In genomic region chr7:105325302-105325701, GRCm38 (mm10) we compare ENCODE assay signal across 27 mouse cellular contexts. TPM values are rescaled to one million over a fixed set of nuclear protein-coding genes. Genes with fewer than 3 reads are reported as not detected.
A peak's percentile ranks its signal among the peaks of the same experiment; 100 is the strongest.
DNase-seq lines count a peak whose midpoint lies in the region; ATAC-seq and TF ChIP-seq lines count a peak whose summit lies in the region.
"Had no signal": no experiment of that assay in that cellular context is flagged by ENCODE, and none has a peak within 500 bp of the region (broad histone marks: within the 10 kb centered on the region; RNA-seq: fewer than 3 reads in every experiment).

No protein-coding gene starts in this region.

- ATAC-seq in kidney, embryonic 16.5 days (ENCODE audit: low FRiP score, low TSS enrichment): no peak
- ATAC-seq: CD4-positive, CD25-positive, alpha-beta regulatory T cell, adult 4 months; forebrain, embryonic 13.5 days; forebrain, embryonic 15.5 days had no signal

- no peak overlapping the region for H3K4me2 ChIP-seq in kidney, embryonic 16.5 days (replicated peaks; ENCODE audit: low read depth, low read length)
- H3K4me2 ChIP-seq: embryonic facial prominence, embryonic 12.5 days; forebrain, embryonic 13.5 days; forebrain, embryonic 15.5 days had no signal

- WGBS in kidney, adult 2 months: 79% methylated on average over 2 of the region's 2 CpGs
- WGBS in kidney, embryonic 16.5 days: 70% methylated on average over 2 of the region's 2 CpGs

- no peak for DNase-seq in gastrocnemius, adult 2 months
- DNase-seq in gastrocnemius, adult 8-10 months (ENCODE audit: low spot score in 2 of 2): no peak
- peak; percentile 3 for DNase-seq in kidney, adult 2 months
- DNase-seq in layer of hippocampus, adult 2 months (ENCODE audit: low spot score in 2 of 2): no peak
- DNase-seq in layer of hippocampus, postnatal 10 days (ENCODE audit: low spot score in 2 of 2): no peak
- no peak for DNase-seq in thymus, adult 18-20 months
- DNase-seq: adrenal gland, adult 8-10 months; adrenal gland, postnatal 14 days; adrenal gland, postnatal 36 days; B cell, adult 2 months; cerebellum, adult 11-12 months; cerebellum, adult 2 months; cerebellum, adult 9-10 months; cerebellum, postnatal 10 days; cerebellum, postnatal 25 days had no signal

- H3K9ac ChIP-seq in kidney, embryonic 16.5 days (replicated peaks; ENCODE audit: low read length): no peak overlapping the region
- H3K9ac ChIP-seq: embryonic facial prominence, embryonic 12.5 days; forebrain, embryonic 13.5 days; forebrain, embryonic 15.5 days had no signal

- no peak overlapping the region for H3K27ac ChIP-seq in gastrocnemius, adult 2 months
- H3K27ac ChIP-seq in kidney, adult 2 months (ENCODE audit: insufficient read depth, low read depth, low read length): no peak overlapping the region
- H3K27ac ChIP-seq in kidney, embryonic 16.5 days (ENCODE audit: low read length): no peak overlapping the region
- H3K27ac ChIP-seq in layer of hippocampus, adult 2 months: no peak overlapping the region
- H3K27ac ChIP-seq: embryonic facial prominence, embryonic 10.5 days; embryonic facial prominence, embryonic 12.5 days; forebrain, embryonic 13.5 days; forebrain, embryonic 15.5 days had no signal

- no peaks in the 10 kb centered on the region for H3K9me3 ChIP-seq in kidney, embryonic 16.5 days (ENCODE audit: low read length)
- H3K9me3 ChIP-seq: embryonic facial prominence, embryonic 10.5 days; embryonic facial prominence, embryonic 12.5 days; forebrain, embryonic 13.5 days; forebrain, embryonic 15.5 days had no signal

- peak; percentile 30 for TF ChIP-seq CTCF in gastrocnemius, adult 2 months (IDR thresholded peaks at IDR 0.05)
- TF ChIP-seq CTCF in kidney, adult 2 months (conservative IDR thresholded peaks at IDR 0.05; ENCODE audit: insufficient read depth, insufficient read length, low read depth, low read length): no peak
- peak; percentile 50 for TF ChIP-seq CTCF in layer of hippocampus, adult 2 months (conservative IDR thresholded peaks at IDR 0.05)

- H3K4me1 ChIP-seq in kidney, adult 2 months (ENCODE audit: control insufficient read depth, insufficient read depth, low read length): no peaks in the 10 kb centered on the region
- H3K4me1 ChIP-seq in kidney, embryonic 16.5 days (ENCODE audit: insufficient read depth, low read length): no peaks in the 10 kb centered on the region
- H3K4me1 ChIP-seq: embryonic facial prominence, embryonic 10.5 days; embryonic facial prominence, embryonic 12.5 days; forebrain, embryonic 13.5 days; forebrain, embryonic 15.5 days had no signal

- no peaks in the 10 kb centered on the region for H3K36me3 ChIP-seq in kidney, adult 2 months (ENCODE audit: control insufficient read depth, insufficient read depth, low read length)
- H3K36me3 ChIP-seq in kidney, embryonic 16.5 days (ENCODE audit: insufficient read depth, low read length): no peaks in the 10 kb centered on the region
- H3K36me3 ChIP-seq: embryonic facial prominence, embryonic 10.5 days; embryonic facial prominence, embryonic 12.5 days; forebrain, embryonic 15.5 days had no signal

- no peaks in the 10 kb centered on the region for H3K27me3 ChIP-seq in kidney, adult 2 months (replicated peaks; ENCODE audit: control insufficient read depth, insufficient read depth, low read length)
- H3K27me3 ChIP-seq in kidney, embryonic 16.5 days (ENCODE audit: insufficient read depth, low read length): no peaks in the 10 kb centered on the region
- H3K27me3 ChIP-seq: embryonic facial prominence, embryonic 12.5 days; forebrain, embryonic 13.5 days; forebrain, embryonic 15.5 days had no signal

- intact Hi-C loops in gastrocnemius, adult 2 months (cut with DNase I): no loop called here

- no peak overlapping the region for H3K4me3 ChIP-seq in gastrocnemius, adult 2 months
- no peak overlapping the region for H3K4me3 ChIP-seq in kidney, adult 2 months (ENCODE audit: insufficient read depth, low read depth, low read length)
- H3K4me3 ChIP-seq in kidney, embryonic 16.5 days (ENCODE audit: low read length): no peak overlapping the region
- no peak overlapping the region for H3K4me3 ChIP-seq in layer of hippocampus, adult 2 months
- H3K4me3 ChIP-seq: embryonic facial prominence, embryonic 10.5 days; embryonic facial prominence, embryonic 12.5 days; forebrain, embryonic 13.5 days; forebrain, embryonic 15.5 days had no signal

- TF ChIP-seq POLR2A in kidney, adult 2 months (IDR thresholded peaks at IDR 0.05; ENCODE audit: low read depth, low read length): no peak

RNA-seq across cellular contexts. Expression of gene Olfr690, which starts 8.6 kb away (rescaled TPM):
- total RNA-seq in gastrocnemius, adult 2 months (2021): not detected
- total RNA-seq in gastrocnemius, adult 8-10 months (2022): not detected
- 0.16 TPM in 1 of 2 replicates, not detected in the other for polyA plus RNA-seq in kidney, adult 2 months (2012; rRNA removed)
- not detected in 2 replicates for polyA plus RNA-seq in kidney, embryonic 16.5 days (2015; fragmentation: Nextera tagmentation; extraction: Ambion mirVana)
- total RNA-seq in layer of hippocampus, adult 2 months (2021): 1 to 10 TPM in 1 of 2 experiments, under 1 TPM in 1; 0.44 to 1.0 TPM
- total RNA-seq in layer of hippocampus, postnatal 10 days (2021): under 1 TPM; 0.80 to 0.85 TPM
- total RNA-seq: adrenal gland, adult 18-20 months; adrenal gland, adult 8-10 months; adrenal gland, postnatal 14 days; adrenal gland, postnatal 36 days; ES-E14; MEL had no signal
- polyA plus RNA-seq: CD4-positive, CD25-positive, alpha-beta regulatory T cell, adult 4 months; embryonic facial prominence, embryonic 10.5 days; embryonic facial prominence, embryonic 12.5 days; embryonic facial prominence, embryonic 14.5 days; forebrain, embryonic 11.5 days; forebrain, embryonic 13.5 days; forebrain, embryonic 15.5 days had no signal

RNA-seq across cellular contexts. Expression of gene Olfr689, which starts 14.3 kb away (rescaled TPM):
- total RNA-seq in gastrocnemius, adult 2 months (2021): not detected
- total RNA-seq in gastrocnemius, adult 8-10 months (2022): not detected
- polyA plus RNA-seq in kidney, adult 2 months (2012; rRNA removed): not detected in 2 replicates
- polyA plus RNA-seq in kidney, embryonic 16.5 days (2015; fragmentation: Nextera tagmentation; extraction: Ambion mirVana): not detected in 2 replicates
- total RNA-seq in layer of hippocampus, adult 2 months (2021): not detected
- total RNA-seq in layer of hippocampus, postnatal 10 days (2021): not detected
- total RNA-seq: adrenal gland, adult 18-20 months; adrenal gland, adult 8-10 months; adrenal gland, postnatal 14 days; adrenal gland, postnatal 36 days; ES-E14; MEL had no signal
- polyA plus RNA-seq: CD4-positive, CD25-positive, alpha-beta regulatory T cell, adult 4 months; cerebellum, adult 2 months; cortical plate, adult 2 months; embryonic facial prominence, embryonic 10.5 days; embryonic facial prominence, embryonic 12.5 days; forebrain, embryonic 11.5 days; forebrain, embryonic 13.5 days; forebrain, embryonic 15.5 days had no signal

RNA-seq across cellular contexts. Expression of gene Olfr691, which starts 16.8 kb away (rescaled TPM):
- not detected for total RNA-seq in gastrocnemius, adult 2 months (2021)
- total RNA-seq in gastrocnemius, adult 8-10 months (2022): not detected
- polyA plus RNA-seq in kidney, adult 2 months (2012; rRNA removed): not detected in 2 replicates
- not detected in 2 replicates for polyA plus RNA-seq in kidney, embryonic 16.5 days (2015; fragmentation: Nextera tagmentation; extraction: Ambion mirVana)
- under 1 TPM; 0.61 to 0.74 TPM for total RNA-seq in layer of hippocampus, adult 2 months (2021)
- under 1 TPM; 0.22 to 0.75 TPM for total RNA-seq in layer of hippocampus, postnatal 10 days (2021)
- total RNA-seq: adrenal gland, adult 18-20 months; adrenal gland, postnatal 14 days; adrenal gland, postnatal 36 days; ES-E14; MEL had no signal
- polyA plus RNA-seq: CD4-positive, CD25-positive, alpha-beta regulatory T cell, adult 4 months; embryonic facial prominence, embryonic 10.5 days; embryonic facial prominence, embryonic 12.5 days; embryonic facial prominence, embryonic 14.5 days; forebrain, embryonic 13.5 days; forebrain, embryonic 15.5 days had no signal

RNA-seq across cellular contexts. Expression of gene Olfr688, which starts 37.4 kb away (rescaled TPM):
- not detected for total RNA-seq in gastrocnemius, adult 2 months (2021)
- total RNA-seq in gastrocnemius, adult 8-10 months (2022): not detected
- polyA plus RNA-seq in kidney, adult 2 months (2012; rRNA removed): not detected in 2 replicates
- not detected in 2 replicates for polyA plus RNA-seq in kidney, embryonic 16.5 days (2015; fragmentation: Nextera tagmentation; extraction: Ambion mirVana)
- total RNA-seq in layer of hippocampus, adult 2 months (2021): not detected
- total RNA-seq in layer of hippocampus, postnatal 10 days (2021): not detected
- total RNA-seq: adrenal gland, adult 18-20 months; adrenal gland, adult 8-10 months; adrenal gland, postnatal 14 days; adrenal gland, postnatal 36 days; ES-E14; MEL had no signal
- polyA plus RNA-seq: CD4-positive, CD25-positive, alpha-beta regulatory T cell, adult 4 months; cerebellum, adult 2 months; cortical plate, adult 2 months; embryonic facial prominence, embryonic 10.5 days; embryonic facial prominence, embryonic 12.5 days; embryonic facial prominence, embryonic 14.5 days; forebrain, embryonic 11.5 days; forebrain, embryonic 13.5 days; forebrain, embryonic 15.5 days had no signal

RNA-seq across cellular contexts. Expression of gene Olfr692, which starts 42.7 kb away (rescaled TPM):
- total RNA-seq in gastrocnemius, adult 2 months (2021): not detected
- not detected for total RNA-seq in gastrocnemius, adult 8-10 months (2022)
- not detected in 2 replicates for polyA plus RNA-seq in kidney, adult 2 months (2012; rRNA removed)
- polyA plus RNA-seq in kidney, embryonic 16.5 days (2015; fragmentation: Nextera tagmentation; extraction: Ambion mirVana): not detected in 2 replicates
- not detected for total RNA-seq in layer of hippocampus, adult 2 months (2021)
- not detected for total RNA-seq in layer of hippocampus, postnatal 10 days (2021)
- total RNA-seq: adrenal gland, adult 18-20 months; adrenal gland, adult 8-10 months; adrenal gland, postnatal 14 days; adrenal gland, postnatal 36 days; ES-E14; MEL had no signal
- polyA plus RNA-seq: CD4-positive, CD25-positive, alpha-beta regulatory T cell, adult 4 months; cerebellum, adult 2 months; cortical plate, adult 2 months; embryonic facial prominence, embryonic 10.5 days; embryonic facial prominence, embryonic 12.5 days; forebrain, embryonic 11.5 days; forebrain, embryonic 13.5 days; forebrain, embryonic 15.5 days had no signal
